8 mouse cellular contexts compared by ENCODE assay signal in genomic region chr6:47594141-47594835, GRCm38 (mm10). TPM values are rescaled to one million over a fixed set of nuclear protein-coding genes. Genes with fewer than 3 reads are reported as not detected.
DNase-seq lines count a peak whose midpoint lies in the region; ATAC-seq and TF ChIP-seq lines count a peak whose summit lies in the region.

No protein-coding gene starts in this region.

- peak overlapping the region; percentile 89 for H3K4me2 ChIP-seq in heart, embryonic 15.5 days
- peak overlapping the region; percentile 89 for H3K4me2 ChIP-seq in liver, embryonic 15.5 days
- H3K4me2 ChIP-seq in neural tube, embryonic 11.5 days (ENCODE audit: low read depth) = peak overlapping the region; percentile 66
- peak overlapping the region; percentile 53 for H3K4me2 ChIP-seq in stomach, postnatal 0 days (replicated peaks; ENCODE audit: low read depth)

- DNase-seq in CD4-positive, CD25-positive, alpha-beta regulatory T cell, adult 2 months (ENCODE audit: low read depth, low spot score) = peak; percentile 78
- DNase-seq in c-Kit-positive CD71-negative TER-119-negative erythroid progenitor cells, embryonic 14.5 days (ENCODE audit: low read depth) = peak; percentile 34
- DNase-seq in forebrain, embryonic 10.5 days (ENCODE audit: extremely low spot score, low spot score) = peak; percentile 81
- peak; percentile 65 to 75 for DNase-seq in kidney, postnatal 36 days
- peak; percentile 84 for DNase-seq in neural tube, embryonic 11.5 days (ENCODE audit: low spot score)
- peak; percentile 78 for DNase-seq in stomach, postnatal 0 days (ENCODE audit: low spot score)

- no peak for TF ChIP-seq CTCF in stomach, postnatal 0 days (IDR thresholded peaks at IDR 0.05; ENCODE audit: low read depth)

- peak overlapping the region; percentile 100 for H3K27ac ChIP-seq in forebrain, embryonic 10.5 days
- peak overlapping the region; percentile 98 for H3K27ac ChIP-seq in heart, embryonic 15.5 days
- H3K27ac ChIP-seq in liver, embryonic 15.5 days (replicated peaks) = peak overlapping the region; percentile 96
- H3K27ac ChIP-seq in neural tube, embryonic 11.5 days (ENCODE audit: low read depth, low read length) = peak overlapping the region; percentile 99
- H3K27ac ChIP-seq in stomach, postnatal 0 days (replicated peaks) = peak overlapping the region; percentile 99

- H3K9ac ChIP-seq in heart, embryonic 15.5 days = peak overlapping the region; percentile 91
- H3K9ac ChIP-seq in liver, embryonic 15.5 days = peak overlapping the region; percentile 100
- peak overlapping the region; percentile 100 for H3K9ac ChIP-seq in neural tube, embryonic 11.5 days (ENCODE audit: low read length)
- peak overlapping the region; percentile 97 for H3K9ac ChIP-seq in stomach, postnatal 0 days (ENCODE audit: low read length)

- H3K4me1 ChIP-seq in forebrain, embryonic 10.5 days = peaks cover 36% of the 10 kb centered on the region
- peaks cover 7% of the 10 kb centered on the region; the same call in 1 of the 2 replicates for H3K4me1 ChIP-seq in heart, embryonic 15.5 days (replicated peaks)
- peaks cover 22% of the 10 kb centered on the region for H3K4me1 ChIP-seq in liver, embryonic 15.5 days (replicated peaks)
- H3K4me1 ChIP-seq in neural tube, embryonic 11.5 days (ENCODE audit: control insufficient read depth, insufficient read depth, low read length) = peaks cover 3% of the 10 kb centered on the region; the same call in 1 of the 2 replicates
- no peaks in the 10 kb centered on the region for H3K4me1 ChIP-seq in stomach, postnatal 0 days (replicated peaks; ENCODE audit: control insufficient read depth, insufficient read depth)

- H3K4me3 ChIP-seq in forebrain, embryonic 10.5 days = peak overlapping the region; percentile 94
- peak overlapping the region; percentile 92 for H3K4me3 ChIP-seq in heart, embryonic 15.5 days
- peak overlapping the region; percentile 100 for H3K4me3 ChIP-seq in liver, embryonic 15.5 days (replicated peaks)
- H3K4me3 ChIP-seq in neural tube, embryonic 11.5 days (ENCODE audit: low read depth, low read length) = peak overlapping the region; percentile 97
- H3K4me3 ChIP-seq in stomach, postnatal 0 days (ENCODE audit: low read depth, low read length) = peak overlapping the region; percentile 92

- H3K36me3 ChIP-seq in forebrain, embryonic 10.5 days (replicated peaks) = no peaks in the 10 kb centered on the region
- no peaks in the 10 kb centered on the region for H3K36me3 ChIP-seq in heart, embryonic 15.5 days
- 0 out of 2 replicates have a peak, but pooled peaks cover under 1% of the 10 kb centered on the region for H3K36me3 ChIP-seq in liver, embryonic 15.5 days (replicated peaks)
- H3K36me3 ChIP-seq in neural tube, embryonic 11.5 days (ENCODE audit: control insufficient read depth, insufficient read depth, low read length) = no peaks in the 10 kb centered on the region
- H3K36me3 ChIP-seq in stomach, postnatal 0 days (ENCODE audit: control insufficient read depth, insufficient read depth, low read length) = no peaks in the 10 kb centered on the region

- no peaks in the 10 kb centered on the region for H3K27me3 ChIP-seq in forebrain, embryonic 10.5 days (ENCODE audit: poor library complexity, severe bottlenecking)
- no peaks in the 10 kb centered on the region for H3K27me3 ChIP-seq in heart, embryonic 15.5 days
- no peaks in the 10 kb centered on the region for H3K27me3 ChIP-seq in liver, embryonic 15.5 days
- H3K27me3 ChIP-seq in neural tube, embryonic 11.5 days (ENCODE audit: control insufficient read depth, insufficient read depth, low read length) = no peaks in the 10 kb centered on the region
- H3K27me3 ChIP-seq in stomach, postnatal 0 days (ENCODE audit: control insufficient read depth, insufficient read depth, low read length) = no peaks in the 10 kb centered on the region

- WGBS in forebrain, embryonic 10.5 days = under 1% methylated on average over 74 of the region's 74 CpGs
- WGBS in heart, embryonic 15.5 days = under 1% methylated on average over 71 of the region's 74 CpGs
- under 1% methylated on average over 74 of the region's 74 CpGs for WGBS in liver, embryonic 15.5 days (ENCODE audit: insufficient replicate concordance)
- under 1% methylated on average over 67 of the region's 74 CpGs for WGBS in neural tube, embryonic 11.5 days
- WGBS in stomach, postnatal 0 days = under 1% methylated on average over 69 of the region's 74 CpGs

- TF ChIP-seq EP300 in stomach, postnatal 0 days (optimal IDR thresholded peaks at IDR 0.05) = peak; percentile 27

- ATAC-seq in heart, embryonic 15.5 days (replicated peaks; ENCODE audit: insufficient number of reproducible peaks, insufficient read depth, low FRiP score, low read depth) = peak; percentile 56
- peak; percentile 41 for ATAC-seq in liver, embryonic 15.5 days (ENCODE audit: insufficient read depth)
- peak; percentile 74 for ATAC-seq in neural tube, embryonic 11.5 days (ENCODE audit: insufficient read depth, low FRiP score, low TSS enrichment)
- ATAC-seq in stomach, postnatal 0 days (ENCODE audit: low FRiP score, low TSS enrichment) = peak; percentile 75

- no peaks in the 10 kb centered on the region for H3K9me3 ChIP-seq in forebrain, embryonic 10.5 days
- no peaks in the 10 kb centered on the region for H3K9me3 ChIP-seq in heart, embryonic 15.5 days (replicated peaks)
- no peaks in the 10 kb centered on the region for H3K9me3 ChIP-seq in liver, embryonic 15.5 days (replicated peaks)
- H3K9me3 ChIP-seq in neural tube, embryonic 11.5 days (ENCODE audit: control insufficient read depth, low read length) = no peaks in the 10 kb centered on the region
- H3K9me3 ChIP-seq in stomach, postnatal 0 days (ENCODE audit: control insufficient read depth, low read length) = no peaks in the 10 kb centered on the region

RNA-seq across cellular contexts. Expression of gene Ezh2, which starts 0.9 kb away (rescaled TPM):
- 210 and 213 TPM in 2 replicates for polyA plus RNA-seq in forebrain, embryonic 10.5 days (2016; fragmentation: Nextera tagmentation; extraction: Ambion mirVana)
- polyA plus RNA-seq in heart, embryonic 15.5 days (2015; fragmentation: Nextera tagmentation; extraction: Ambion mirVana) = 49.7 and 50.8 TPM in 2 replicates
- 43.3 and 48.9 TPM in 2 replicates for polyA plus RNA-seq in liver, embryonic 15.5 days (2015; fragmentation: Nextera tagmentation; extraction: Ambion mirVana)
- polyA plus RNA-seq in neural tube, embryonic 11.5 days (2014; fragmentation: Nextera tagmentation; extraction: Ambion mirVana) = 155 and 168 TPM in 2 replicates
- 23.0 and 27.1 TPM in 2 replicates for polyA plus RNA-seq in stomach, postnatal 0 days (2015; fragmentation: Nextera tagmentation; extraction: Ambion mirVana)

Comparison
In these comparisons a context has a peak if more than half of its experiments do, and no peak if none do; other contexts are left out.
1. Peak in every context shown above with its lines: DNase-seq, ATAC-seq, H3K4me3 ChIP-seq and H3K27ac ChIP-seq.
2. DNase-seq: peak in every context shown above with its lines; median percentile 84 in neural tube, embryonic 11.5 days; 81 in forebrain, embryonic 10.5 days; 78 in CD4-positive, CD25-positive, alpha-beta regulatory T cell, adult 2 months; 78 in stomach, postnatal 0 days; 70 in kidney, postnatal 36 days; 34 in c-Kit-positive CD71-negative TER-119-negative erythroid progenitor cells, embryonic 14.5 days.